Mouse (Mus musculus) neural tube, embryonic 13.5 days (tissue): ENCODE results near the gene Rmi2. TPM values are rescaled to one million over a fixed set of nuclear protein-coding genes. Genes with fewer than 3 reads are reported as not detected.

ENCODE experiments used
- ATAC-seq: fragments of 200-750 bp; cut with Nextera tagmentation; 2 replicates; pipeline ENCODE4 v1.8.0; 2017; ENCODE audit warnings: low read depth, mild to moderate bottlenecking, moderate TSS enrichment, moderate library complexity
- H3K27ac ChIP-seq: fragments of 300-500 bp; sonication (generic); replicated peaks from 2 replicates; pipeline ENCODE4 v1.5.1; 2015; ENCODE audit warnings: moderate library complexity, mild to moderate bottlenecking, inconsistent platforms
- H3K27me3 ChIP-seq: fragments of 300-500 bp; sonication (generic); 2 replicates; pipeline ENCODE4 v1.6.1; 2015; ENCODE audit warnings: mild to moderate bottlenecking, inconsistent platforms
- H3K36me3 ChIP-seq: fragments of 300-500 bp; sonication (generic); 2 replicates; pipeline ENCODE4 v1.6.1; 2015; ENCODE audit warnings: mild to moderate bottlenecking, inconsistent platforms
- H3K4me1 ChIP-seq: fragments of 300-500 bp; sonication (generic); replicated peaks from 2 replicates; pipeline ENCODE4 v1.6.1; 2015; ENCODE audit warnings: inconsistent platforms
- H3K4me2 ChIP-seq: fragments of 300-500 bp; sonication (generic); 2 replicates; pipeline ENCODE4 v1.6.1; 2015; ENCODE audit warnings: inconsistent platforms, mild to moderate bottlenecking, moderate library complexity
- H3K4me3 ChIP-seq: fragments of 300-500 bp; sonication (generic); 2 replicates; pipeline ENCODE4 v1.5.1; 2015; ENCODE audit warnings: mild to moderate bottlenecking, inconsistent platforms
- H3K9ac ChIP-seq: fragments of 300-500 bp; sonication (generic); 2 replicates; pipeline ENCODE4 v1.6.1; 2015; ENCODE audit warnings: moderate library complexity, mild to moderate bottlenecking, inconsistent platforms
- H3K9me3 ChIP-seq: fragments of 300-500 bp; sonication (generic); 2 replicates; pipeline ENCODE4 v1.6.1; 2016; ENCODE audit warnings: inconsistent platforms
- WGBS: fragments of 180-500 bp; shearing (Covaris S2); methylation state at CpG from one replicate; pipeline ENCODE4 v1.1.7; 2015; 5-methylcytosine and 5-hydroxymethylcytosine counted together
- polyA plus RNA-seq: library from polyadenylated mRNA; unstranded; fragments of >200 nt; fragmentation: Nextera tagmentation; extraction: Ambion mirVana; gene quantifications from 2 replicates; pipeline ENCODE4 v1.2.1, GENCODE M21; 2015

Rmi2 gene
- polyA plus RNA-seq, 1 experiment from 2014 or later: 0.68 TPM

- ATAC-seq: no peak
- Histone ChIP-seq H3K27ac (no peak overlapping the region), H3K4me2 (no peak overlapping the region), H3K9ac (no peak overlapping the region), H3K9me3 (no peaks in the 10 kb centered on the region), H3K4me1 (0 out of 2 replicates have a peak, but pooled peaks cover 6% of the 10 kb centered on the region), H3K36me3 (no peaks in the 10 kb centered on the region), H3K27me3 (no peaks in the 10 kb centered on the region), H3K4me3 (no peak overlapping the region)
- WGBS: 100% methylated on average over 1 of the region's 1 CpGs
Measured at GRCm38 (mm10) chr16:10810376-10810775, 24.5 kb upstream of the Rmi2 start.

- Histone ChIP-seq H3K4me3 (no peak within 1 kb of the TSS), H3K27ac (no peak within 1 kb of the TSS; the same call in 1 of the 2 replicates), H3K4me1 (no peaks in the 10 kb centered on the region), H3K4me2 (no peak within 1 kb of the TSS), H3K9ac (no peak within 1 kb of the TSS), H3K27me3 (no peaks in the 10 kb centered on the region), H3K36me3 (no peaks in the 10 kb centered on the region), H3K9me3 (no peaks in the 10 kb centered on the region)
- no peak for ATAC-seq
- WGBS: 92% methylated on average over 2 of the region's 2 CpGs
Measured at GRCm38 (mm10) chr16:10812865-10813371, 21.9 kb upstream of the Rmi2 start, which contains the start of gene Gm11172. TSS of gene Gm11172 (plus strand) at chr16:10812915.

GRCm38 (mm10) chr16:10813726-10814125, 21.1 kb upstream of the Rmi2 start:
- H3K9ac ChIP-seq: no peak overlapping the region
- no peaks in the 10 kb centered on the region for H3K27me3 ChIP-seq
- no peak overlapping the region for H3K4me3 ChIP-seq
- H3K9me3 ChIP-seq: no peaks in the 10 kb centered on the region
- ATAC-seq: no peak
- H3K4me1 ChIP-seq: no peaks in the 10 kb centered on the region
- no peak overlapping the region for H3K4me2 ChIP-seq
- WGBS: 86% methylated on average over 4 of the region's 4 CpGs
- no peak overlapping the region for H3K27ac ChIP-seq
- no peaks in the 10 kb centered on the region for H3K36me3 ChIP-seq

- Histone ChIP-seq H3K9me3 (no peaks in the 10 kb centered on the region), H3K9ac (no peak overlapping the region), H3K4me3 (no peak overlapping the region), H3K36me3 (no peaks in the 10 kb centered on the region), H3K4me1 (no peaks in the 10 kb centered on the region), H3K4me2 (no peak overlapping the region), H3K27ac (no peak overlapping the region), H3K27me3 (no peaks in the 10 kb centered on the region)
- 89% methylated on average over 4 of the region's 4 CpGs for WGBS
- ATAC-seq: no peak
Measured at GRCm38 (mm10) chr16:10814864-10815263, 20.0 kb upstream of the Rmi2 start.

GRCm38 (mm10) chr16:10818579-10819135, 16.2 kb upstream of the Rmi2 start:
- Histone ChIP-seq H3K27ac (no peak overlapping the region), H3K4me1 (no peaks in the 10 kb centered on the region), H3K9me3 (no peaks in the 10 kb centered on the region), H3K27me3 (no peaks in the 10 kb centered on the region), H3K9ac (no peak overlapping the region), H3K4me2 (no peak overlapping the region), H3K4me3 (no peak overlapping the region), H3K36me3 (no peaks in the 10 kb centered on the region)
- WGBS: 75% methylated on average over 4 of the region's 4 CpGs
- ATAC-seq: no peak

GRCm38 (mm10) chr16:10819966-10820365, 14.9 kb upstream of the Rmi2 start:
- no peak for ATAC-seq
- Histone ChIP-seq H3K27ac (no peak overlapping the region), H3K4me3 (no peak overlapping the region), H3K9ac (no peak overlapping the region), H3K9me3 (no peaks in the 10 kb centered on the region), H3K4me2 (no peak overlapping the region), H3K36me3 (no peaks in the 10 kb centered on the region), H3K4me1 (no peaks in the 10 kb centered on the region), H3K27me3 (no peaks in the 10 kb centered on the region)
- whole genome bisulfite sequencing: 75% methylated on average over 3 of the region's 3 CpGs

GRCm38 (mm10) chr16:10821387-10821786, 13.5 kb upstream of the Rmi2 start:
- no peak for ATAC-seq
- Histone ChIP-seq H3K36me3 (no peaks in the 10 kb centered on the region), H3K4me2 (no peak overlapping the region), H3K4me1 (no peaks in the 10 kb centered on the region), H3K9ac (no peak overlapping the region), H3K27ac (no peak overlapping the region), H3K27me3 (no peaks in the 10 kb centered on the region), H3K9me3 (no peaks in the 10 kb centered on the region), H3K4me3 (no peak overlapping the region)
- 74% methylated on average over 4 of the region's 4 CpGs for WGBS

- H3K4me2 ChIP-seq: no peak overlapping the region
- no peaks in the 10 kb centered on the region for H3K4me1 ChIP-seq
- no peak overlapping the region for H3K27ac ChIP-seq
- no peaks in the 10 kb centered on the region for H3K27me3 ChIP-seq
- ATAC-seq: no peak
- no peaks in the 10 kb centered on the region for H3K36me3 ChIP-seq
- no peak overlapping the region for H3K9ac ChIP-seq
- no peaks in the 10 kb centered on the region for H3K9me3 ChIP-seq
- H3K4me3 ChIP-seq: no peak overlapping the region
- 94% methylated on average over 1 of the region's 1 CpGs for WGBS
Measured at GRCm38 (mm10) chr16:10824536-10824935, 10.3 kb upstream of the Rmi2 start.

GRCm38 (mm10) chr16:10825840-10826239, 9.0 kb upstream of the Rmi2 start:
- H3K36me3 ChIP-seq: no peaks in the 10 kb centered on the region

GRCm38 (mm10) chr16:10827269-10827668, 7.6 kb upstream of the Rmi2 start:
- H3K4me1 ChIP-seq: no peaks in the 10 kb centered on the region
- WGBS: 90% methylated on average over 9 of the region's 9 CpGs
- H3K9ac ChIP-seq: no peak overlapping the region
- H3K4me2 ChIP-seq: no peak overlapping the region
- H3K36me3 ChIP-seq: no peaks in the 10 kb centered on the region
- no peaks in the 10 kb centered on the region for H3K9me3 ChIP-seq
- no peak overlapping the region for H3K27ac ChIP-seq
- ATAC-seq: no peak
- no peaks in the 10 kb centered on the region for H3K27me3 ChIP-seq
- no peak overlapping the region for H3K4me3 ChIP-seq

More at GRCm38 (mm10) chr16:10825840-10826239, 9.0 kb upstream of the Rmi2 start:
- ATAC-seq: no peak
- WGBS: 89% methylated on average over 4 of the region's 4 CpGs
- Histone ChIP-seq H3K4me3 (no peak overlapping the region), H3K9me3 (no peaks in the 10 kb centered on the region), H3K4me2 (no peak overlapping the region), H3K4me1 (no peaks in the 10 kb centered on the region), H3K9ac (no peak overlapping the region), H3K27ac (no peak overlapping the region), H3K27me3 (no peaks in the 10 kb centered on the region)

- no peak for ATAC-seq
- Histone ChIP-seq H3K4me3 (no peak overlapping the region), H3K9me3 (no peaks in the 10 kb centered on the region), H3K27me3 (no peaks in the 10 kb centered on the region), H3K4me1 (no peaks in the 10 kb centered on the region), H3K4me2 (no peak overlapping the region), H3K27ac (no peak overlapping the region), H3K36me3 (no peaks in the 10 kb centered on the region), H3K9ac (no peak overlapping the region)
- 79% methylated on average over 7 of the region's 7 CpGs for whole genome bisulfite sequencing
Measured at GRCm38 (mm10) chr16:10827766-10828460, 6.9 kb upstream of the Rmi2 start.

GRCm38 (mm10) chr16:10828461-10828805, 6.4 kb upstream of the Rmi2 start:
- Histone ChIP-seq H3K27me3 (no peaks in the 10 kb centered on the region), H3K27ac (no peak overlapping the region), H3K36me3 (no peaks in the 10 kb centered on the region), H3K9me3 (no peaks in the 10 kb centered on the region), H3K4me3 (no peak overlapping the region), H3K4me2 (no peak overlapping the region), H3K9ac (no peak overlapping the region), H3K4me1 (no peaks in the 10 kb centered on the region)
- 75% methylated on average over 4 of the region's 4 CpGs for WGBS
- no peak for ATAC-seq

- no peaks in the 10 kb centered on the region for H3K27me3 ChIP-seq
- peak overlapping the region; percentile 80 for H3K4me3 ChIP-seq
- H3K9ac ChIP-seq: peak overlapping the region; percentile 73
- no peaks in the 10 kb centered on the region for H3K9me3 ChIP-seq
- WGBS: 10% methylated on average over 12 of the region's 12 CpGs
- H3K36me3 ChIP-seq: no peaks in the 10 kb centered on the region
- no peak for ATAC-seq
- H3K4me1 ChIP-seq: peaks cover 22% of the 10 kb centered on the region
- H3K4me2 ChIP-seq: peak overlapping the region; percentile 94
- no peak overlapping the region for H3K27ac ChIP-seq
Measured at GRCm38 (mm10) chr16:10834542-10834910, 333 bp upstream of the Rmi2 start.
